Mouse (Mus musculus): ENCODE measurements at regions not wholly inside any gene's neighbourhood (a gene's known extent, or its start where the extent isn't known, plus 50 kb on each side); places are given as distances from the start of the nearest gene placed in this dataset.

- no peak overlapping the region for H3K4me3 ChIP-seq (ENCODE audit: low read depth, low read length)
- H3K9me3 ChIP-seq (replicated peaks) = peaks cover 60% of the 10 kb centered on the region
- no peaks in the 10 kb centered on the region for H3K4me1 ChIP-seq (ENCODE audit: insufficient read depth, low read depth, low read length)
- TF ChIP-seq CTCF (IDR thresholded peaks at IDR 0.05; ENCODE audit: low read depth, low read length) (no peak), POLR2AphosphoS5 (IDR thresholded peaks at IDR 0.05; ENCODE audit: insufficient replicate concordance, low read depth, low read length) (no peak)
- DNase-seq (ENCODE audit: low spot score) (no peak), ATAC-seq (ENCODE audit: extremely low read depth, insufficient number of reproducible peaks, low FRiP score, poor library complexity, severe bottlenecking) (no peak)
- no peaks in the 10 kb centered on the region for H3K27me3 ChIP-seq (ENCODE audit: insufficient read depth, low read length)
- no peaks in the 10 kb centered on the region for H3K36me3 ChIP-seq (replicated peaks)
Measured at GRCm38 (mm10) chr6:140258101-140258500, 165.8 kb upstream of the Plekha5 start.

- Histone ChIP-seq H3K4me3 (ENCODE audit: low read depth, low read length) (no peak overlapping the region), H3K4me1 (ENCODE audit: insufficient read depth, low read depth, low read length) (no peaks in the 10 kb centered on the region), H3K27me3 (ENCODE audit: insufficient read depth, low read length) (no peaks in the 10 kb centered on the region), H3K9me3 (replicated peaks) (peaks cover 50% of the 10 kb centered on the region), H3K36me3 (replicated peaks) (no peaks in the 10 kb centered on the region)
- TF ChIP-seq POLR2AphosphoS5 (IDR thresholded peaks at IDR 0.05; ENCODE audit: insufficient replicate concordance, low read depth, low read length) (no peak), TAL1 (conservative IDR thresholded peaks at IDR 0.05; ENCODE audit: low read depth, low read length) (no peak)
- ATAC-seq (ENCODE audit: extremely low read depth, insufficient number of reproducible peaks, low FRiP score, poor library complexity, severe bottlenecking) (no peak), DNase-seq (ENCODE audit: low spot score) (no peak)
Measured at GRCm38 (mm10) chr6:140251527-140251926, 172.3 kb upstream of the Plekha5 start.

GRCm38 (mm10) chr6:140243411-140244151, 180.3 kb upstream of the Plekha5 start:
- TF ChIP-seq GATA1 (IDR thresholded peaks at IDR 0.05; ENCODE audit: borderline replicate concordance, low read length) (no peak), TAL1 (conservative IDR thresholded peaks at IDR 0.05; ENCODE audit: low read depth, low read length) (no peak), CTCF (IDR thresholded peaks at IDR 0.05; ENCODE audit: low read depth, low read length) (no peak)
- H3K4me3 ChIP-seq (ENCODE audit: low read depth, low read length) = no peak overlapping the region
- no peak for DNase-seq (ENCODE audit: low spot score)

GRCm38 (mm10) chr6:140239356-140239755, 184.5 kb upstream of the Plekha5 start:
- Histone ChIP-seq H3K9me3 (replicated peaks) (peaks cover 57% of the 10 kb centered on the region), H3K4me1 (ENCODE audit: insufficient read depth, low read depth, low read length) (no peaks in the 10 kb centered on the region), H3K27me3 (ENCODE audit: insufficient read depth, low read length) (no peaks in the 10 kb centered on the region), H3K4me3 (ENCODE audit: low read depth, low read length) (no peak overlapping the region), H3K36me3 (replicated peaks) (no peaks in the 10 kb centered on the region)
- DNase-seq (ENCODE audit: low spot score) (no peak), ATAC-seq (ENCODE audit: extremely low read depth, insufficient number of reproducible peaks, low FRiP score, poor library complexity, severe bottlenecking) (no peak)
- TF ChIP-seq GATA2 (IDR thresholded peaks at IDR 0.05; ENCODE audit: borderline replicate concordance, low read depth, low read length) (no peak), TAL1 (conservative IDR thresholded peaks at IDR 0.05; ENCODE audit: low read depth, low read length) (no peak), POLR2AphosphoS5 (IDR thresholded peaks at IDR 0.05; ENCODE audit: insufficient replicate concordance, low read depth, low read length) (no peak), GATA1 (IDR thresholded peaks at IDR 0.05; ENCODE audit: borderline replicate concordance, low read length) (no peak), CTCF (IDR thresholded peaks at IDR 0.05; ENCODE audit: low read depth, low read length) (no peak)

More at GRCm38 (mm10) chr6:140243411-140244151, 180.3 kb upstream of the Plekha5 start:
- Histone ChIP-seq H3K36me3 (replicated peaks) (no peaks in the 10 kb centered on the region), H3K4me1 (ENCODE audit: insufficient read depth, low read depth, low read length) (no peaks in the 10 kb centered on the region), H3K27me3 (ENCODE audit: insufficient read depth, low read length) (no peaks in the 10 kb centered on the region), H3K9me3 (replicated peaks) (peaks cover 63% of the 10 kb centered on the region)
- no peak for ATAC-seq (ENCODE audit: extremely low read depth, insufficient number of reproducible peaks, low FRiP score, poor library complexity, severe bottlenecking)

GRCm38 (mm10) chr6:140231537-140231936, 190.3 kb upstream of the Plcz1 start:
- H3K4me3 ChIP-seq (ENCODE audit: low read depth, low read length) = no peak overlapping the region
- no peak for TF ChIP-seq GATA1 (IDR thresholded peaks at IDR 0.05; ENCODE audit: borderline replicate concordance, low read length)
- TF ChIP-seq CTCF (IDR thresholded peaks at IDR 0.05; ENCODE audit: low read depth, low read length) = no peak
- no peak for TF ChIP-seq TAL1 (conservative IDR thresholded peaks at IDR 0.05; ENCODE audit: low read depth, low read length)
- no peak for TF ChIP-seq GATA2 (IDR thresholded peaks at IDR 0.05; ENCODE audit: borderline replicate concordance, low read depth, low read length)
- no peak for TF ChIP-seq POLR2AphosphoS5 (IDR thresholded peaks at IDR 0.05; ENCODE audit: insufficient replicate concordance, low read depth, low read length)
- no peak for DNase-seq (ENCODE audit: low spot score)
- H3K4me1 ChIP-seq (ENCODE audit: insufficient read depth, low read depth, low read length) = no peaks in the 10 kb centered on the region
- ATAC-seq (ENCODE audit: extremely low read depth, insufficient number of reproducible peaks, low FRiP score, poor library complexity, severe bottlenecking) = no peak
- no peaks in the 10 kb centered on the region for H3K27me3 ChIP-seq (ENCODE audit: insufficient read depth, low read length)
- peaks cover 48% of the 10 kb centered on the region for H3K9me3 ChIP-seq (replicated peaks)
- H3K36me3 ChIP-seq (replicated peaks) = no peaks in the 10 kb centered on the region

- H3K27me3 ChIP-seq (ENCODE audit: insufficient read depth, low read length) = no peaks in the 10 kb centered on the region
- DNase-seq (ENCODE audit: low spot score) (no peak), ATAC-seq (ENCODE audit: extremely low read depth, insufficient number of reproducible peaks, low FRiP score, poor library complexity, severe bottlenecking) (no peak)
- TF ChIP-seq GATA2 (IDR thresholded peaks at IDR 0.05; ENCODE audit: borderline replicate concordance, low read depth, low read length) (no peak), GATA1 (IDR thresholded peaks at IDR 0.05; ENCODE audit: borderline replicate concordance, low read length) (no peak), TAL1 (conservative IDR thresholded peaks at IDR 0.05; ENCODE audit: low read depth, low read length) (no peak), POLR2AphosphoS5 (IDR thresholded peaks at IDR 0.05; ENCODE audit: insufficient replicate concordance, low read depth, low read length) (no peak), CTCF (IDR thresholded peaks at IDR 0.05; ENCODE audit: low read depth, low read length) (no peak)
- no peaks in the 10 kb centered on the region for H3K36me3 ChIP-seq (replicated peaks)
- H3K9me3 ChIP-seq (replicated peaks) = peaks cover 43% of the 10 kb centered on the region
- H3K4me1 ChIP-seq (ENCODE audit: insufficient read depth, low read depth, low read length) = no peaks in the 10 kb centered on the region
- no peak overlapping the region for H3K4me3 ChIP-seq (ENCODE audit: low read depth, low read length)
Measured at GRCm38 (mm10) chr6:140229295-140229694, 188.0 kb upstream of the Plcz1 start.

GRCm38 (mm10) chr6:140228741-140229140, 187.5 kb upstream of the Plcz1 start:
- H3K4me3 ChIP-seq (ENCODE audit: low read depth, low read length) = no peak overlapping the region
- no peak for DNase-seq (ENCODE audit: low spot score)
- no peaks in the 10 kb centered on the region for H3K36me3 ChIP-seq (replicated peaks)
- H3K9me3 ChIP-seq (replicated peaks) = peaks cover 42% of the 10 kb centered on the region
- H3K27me3 ChIP-seq (ENCODE audit: insufficient read depth, low read length) = no peaks in the 10 kb centered on the region
- TF ChIP-seq GATA1 (IDR thresholded peaks at IDR 0.05; ENCODE audit: borderline replicate concordance, low read length) (no peak), POLR2AphosphoS5 (IDR thresholded peaks at IDR 0.05; ENCODE audit: insufficient replicate concordance, low read depth, low read length) (no peak), GATA2 (IDR thresholded peaks at IDR 0.05; ENCODE audit: borderline replicate concordance, low read depth, low read length) (no peak), TAL1 (conservative IDR thresholded peaks at IDR 0.05; ENCODE audit: low read depth, low read length) (no peak), CTCF (IDR thresholded peaks at IDR 0.05; ENCODE audit: low read depth, low read length) (no peak)
- ATAC-seq (ENCODE audit: extremely low read depth, insufficient number of reproducible peaks, low FRiP score, poor library complexity, severe bottlenecking) = no peak
- no peaks in the 10 kb centered on the region for H3K4me1 ChIP-seq (ENCODE audit: insufficient read depth, low read depth, low read length)

Measured in G1E (cell line).